Comparison of ENCODE assay signal across 19 mouse cellular contexts in genomic region chr6:134502335-134502734, GRCm38 (mm10).
DNase-seq lines count a peak whose midpoint lies in the region.
"Had no signal": no experiment of that assay in that cellular context is flagged by ENCODE, and none has a peak within 500 bp of the region (broad histone marks: within the 10 kb centered on the region; RNA-seq: fewer than 3 reads in every experiment).

No protein-coding gene starts in this region.

- intact Hi-C loops in heart, postnatal 25 days (cut with DNase I) = no loop called here
- intact Hi-C loops in heart, postnatal 14 days (cut with DNase I) = no loop called here

- peak; percentile 89 for DNase-seq in heart, adult 11 months
- DNase-seq in heart, postnatal 25 days (ENCODE audit: low spot score) = no peak
- DNase-seq in heart, postnatal 14 days = peak; percentile 34 to 36
- DNase-seq in heart, embryonic 10.5 days (ENCODE audit: low spot score) = no peak
- DNase-seq in kidney, postnatal 4 days = peak; percentile 44 to 59
- DNase-seq in kidney, adult 8-10 months = no peak
- DNase-seq in urinary bladder, postnatal 14 days (ENCODE audit: low spot score) = peak; percentile 35
- DNase-seq in urinary bladder, postnatal 36 days (ENCODE audit: low spot score in 2 of 2) = no peak
- DNase-seq: adrenal gland, postnatal 14 days; cerebellum, adult 11-12 months; cerebellum, adult 9-10 months; cerebellum, postnatal 25 days; forebrain, postnatal 0 days; gastrocnemius, postnatal 36 days had no signal

- peaks cover 61% of the 10 kb centered on the region for H3K4me1 ChIP-seq in heart, embryonic 10.5 days

- no peak overlapping the region for H3K4me3 ChIP-seq in heart, embryonic 10.5 days
- H3K4me3 ChIP-seq: embryonic facial prominence, embryonic 13.5 days; forebrain, embryonic 13.5 days; hindbrain, embryonic 15.5 days had no signal

- H3K27me3 ChIP-seq in heart, embryonic 10.5 days (ENCODE audit: insufficient read depth, poor library complexity, severe bottlenecking) = no peaks in the 10 kb centered on the region
- H3K27me3 ChIP-seq: CH12.LX; embryonic facial prominence, embryonic 13.5 days; forebrain, embryonic 13.5 days; hindbrain, embryonic 15.5 days; Patski had no signal

- WGBS in heart, embryonic 10.5 days = 35% methylated on average over 7 of the region's 7 CpGs

- H3K9me3 ChIP-seq in heart, embryonic 10.5 days = no peaks in the 10 kb centered on the region
- H3K9me3 ChIP-seq: embryonic facial prominence, embryonic 13.5 days; forebrain, embryonic 13.5 days; hindbrain, embryonic 15.5 days had no signal

- H3K36me3 ChIP-seq in heart, embryonic 10.5 days = peaks cover 34% of the 10 kb centered on the region

- no peak overlapping the region for H3K27ac ChIP-seq in heart, embryonic 10.5 days
- H3K27ac ChIP-seq: embryonic facial prominence, embryonic 13.5 days had no signal

Comparison
In these comparisons a context has a peak if more than half of its experiments do, and no peak if none do; other contexts are left out.
1. DNase-seq: peak in heart, adult 11 months (single experiment), heart, postnatal 14 days (2 of 2), kidney, postnatal 4 days (2 of 2) and urinary bladder, postnatal 14 days (single experiment); none in heart, postnatal 25 days (single experiment), heart, embryonic 10.5 days (single experiment), kidney, adult 8-10 months (0 of 2) and urinary bladder, postnatal 36 days (0 of 2).